Mouse (Mus musculus) MEL (cell line): ENCODE results near the gene Map3k1.

Experiments used
- CHD1 ChIP-seq: IDR thresholded peaks from 2 replicates; pipeline ENCODE4 v1.6.1; 2012; ENCODE audit warnings: low read depth, mild to moderate bottlenecking, inconsistent platforms, low read length, improper control_type of control experiment
- CHD2 ChIP-seq: IDR thresholded peaks from 2 replicates; pipeline ENCODE4 v1.6.1; 2011; ENCODE audit warnings: low read length, improper control_type of control experiment
- CTCF ChIP-seq, 3 experiments: IDR thresholded peaks in 2 of 3; conservative IDR thresholded peaks in 1 of 3; 2 replicates each; pipeline ENCODE4 v1.5.1; 2011 to 2012; ENCODE audit warnings: low read length in 3 of 3, low read depth in 2 of 3, mild to moderate bottlenecking in 2 of 3, improper control_type of control experiment in 1 of 3, inconsistent platforms in 1 of 3, mixed read lengths in 1 of 3, moderate library complexity in 1 of 3; ENCODE audit not compliant: control insufficient read depth in 1 of 3, insufficient read depth in 1 of 3, poor library complexity in 1 of 3, severe bottlenecking in 1 of 3
- MAFK ChIP-seq: IDR thresholded peaks from 2 replicates; pipeline ENCODE4 v1.6.1; 2011; ENCODE audit warnings: low read depth, mild to moderate bottlenecking, low read length, improper control_type of control experiment, borderline replicate concordance
- MAZ ChIP-seq: IDR thresholded peaks from 2 replicates; pipeline ENCODE4 v1.6.1; 2012; ENCODE audit warnings: low read depth, mild to moderate bottlenecking, inconsistent platforms, low read length, improper control_type of control experiment
- POLR2A ChIP-seq, 2 experiments: IDR thresholded peaks; 2 replicates each; pipeline ENCODE4 v1.6.1; 2011 to 2012; ENCODE audit warnings: low read length in 2 of 2, mild to moderate bottlenecking in 2 of 2, control low read depth in 1 of 2, improper control_type of control experiment in 1 of 2, low read depth in 1 of 2, moderate library complexity in 1 of 2; ENCODE audit not compliant: control insufficient read depth in 1 of 2, insufficient read depth in 1 of 2, poor library complexity in 1 of 2
- USF2 ChIP-seq, 2 experiments: IDR thresholded peaks; 2 replicates each; pipeline ENCODE4 v1.6.1; 2011 to 2012; ENCODE audit warnings: improper control_type of control experiment in 2 of 2, low read length in 2 of 2, borderline replicate concordance in 1 of 2, inconsistent platforms in 1 of 2, low read depth in 1 of 2, mild to moderate bottlenecking in 1 of 2; ENCODE audit not compliant: insufficient read depth in 1 of 2
- ZC3H11A ChIP-seq: IDR thresholded peaks from 2 replicates; pipeline ENCODE4 v1.6.1; 2012; ENCODE audit warnings: low read depth, mild to moderate bottlenecking, inconsistent platforms, low read length, improper control_type of control experiment

DNA sequence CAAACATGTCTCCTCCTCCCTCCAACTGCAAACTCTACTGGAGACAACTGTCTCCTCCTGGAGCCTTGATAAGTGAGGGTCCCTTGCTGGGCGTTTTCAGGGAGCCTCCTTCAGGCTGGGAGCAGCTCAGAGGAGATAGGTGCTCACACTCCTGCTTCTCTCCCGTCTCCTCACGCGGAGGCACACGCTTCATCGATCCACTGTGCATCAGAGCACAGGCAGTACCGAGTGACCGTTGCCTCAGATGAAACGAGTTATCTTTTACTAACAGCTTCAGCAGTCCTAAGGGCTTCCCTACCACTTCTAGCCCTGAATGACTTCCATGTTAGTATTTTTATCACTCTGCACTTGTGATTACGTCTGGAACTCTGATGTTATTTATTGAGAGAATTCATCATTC is 30.9 kb downstream of the Map3k1 start:
- TF ChIP-seq CTCF (IDR thresholded peaks at IDR 0.05 in 2 of 3, conservative IDR thresholded peaks at IDR 0.05 in 1 of 3; ENCODE audit: control insufficient read depth in 1 of 3, insufficient read depth in 1 of 3, low read depth in 2 of 3, low read length in 3 of 3, poor library complexity in 1 of 3, severe bottlenecking in 1 of 3) = no peak
- TF ChIP-seq MAFK = no peak
- no peak for TF ChIP-seq CHD2
- no peak for TF ChIP-seq ZC3H11A
- TF ChIP-seq POLR2A (IDR thresholded peaks at IDR 0.05; ENCODE audit: control insufficient read depth in 1 of 2, insufficient read depth in 1 of 2, low read depth in 1 of 2, low read length in 2 of 2, poor library complexity in 1 of 2) = no peak
- no peak for TF ChIP-seq CHD1
- TF ChIP-seq USF2 (IDR thresholded peaks at IDR 0.05; ENCODE audit: borderline replicate concordance in 1 of 2, insufficient read depth in 1 of 2, low read depth in 1 of 2, low read length in 2 of 2) = no peak
- TF ChIP-seq MAZ = no peak
